In genomic region chr16:95666288-95666687, GRCm38 (mm10) we compare ENCODE assay signal across 16 mouse cellular contexts.
"Had no signal": no experiment of that assay in that cellular context is flagged by ENCODE, and none has a peak within 500 bp of the region (broad histone marks: within the 10 kb centered on the region; RNA-seq: fewer than 3 reads in every experiment).

No protein-coding gene starts in this region.

- H3K27me3 ChIP-seq: lung, embryonic 15.5 days; midbrain, embryonic 13.5 days; midbrain, embryonic 15.5 days; neural tube, embryonic 12.5 days; stomach, embryonic 15.5 days had no signal

- H3K27ac ChIP-seq: lung, embryonic 15.5 days; macrophage; midbrain, embryonic 13.5 days; midbrain, embryonic 15.5 days; neural tube, embryonic 12.5 days; stomach, embryonic 15.5 days; stomach, postnatal 0 days had no signal

- H3K9me3 ChIP-seq: lung, embryonic 15.5 days; megakaryocyte, embryonic 14.5 days; midbrain, embryonic 13.5 days; midbrain, embryonic 15.5 days; neural tube, embryonic 12.5 days; stomach, embryonic 15.5 days had no signal

- DNase-seq: liver, postnatal 0 days; lung, adult 2 months; lung, postnatal 14 days; lung, postnatal 36 days; right cerebral cortex, postnatal 25 days; thymus, adult 2 months; thymus, postnatal 25 days; thymus, postnatal 4 days had no signal

- H3K4me1 ChIP-seq: megakaryocyte, embryonic 14.5 days; midbrain, embryonic 15.5 days; neural tube, embryonic 12.5 days had no signal

- H3K36me3 ChIP-seq: lung, embryonic 15.5 days; midbrain, embryonic 13.5 days; midbrain, embryonic 15.5 days; neural tube, embryonic 12.5 days; stomach, embryonic 15.5 days had no signal

- H3K4me3 ChIP-seq: lung, embryonic 15.5 days; megakaryocyte, embryonic 14.5 days; midbrain, embryonic 13.5 days; midbrain, embryonic 15.5 days; neural tube, embryonic 12.5 days; stomach, embryonic 15.5 days had no signal
